In the genomic region with DNA sequence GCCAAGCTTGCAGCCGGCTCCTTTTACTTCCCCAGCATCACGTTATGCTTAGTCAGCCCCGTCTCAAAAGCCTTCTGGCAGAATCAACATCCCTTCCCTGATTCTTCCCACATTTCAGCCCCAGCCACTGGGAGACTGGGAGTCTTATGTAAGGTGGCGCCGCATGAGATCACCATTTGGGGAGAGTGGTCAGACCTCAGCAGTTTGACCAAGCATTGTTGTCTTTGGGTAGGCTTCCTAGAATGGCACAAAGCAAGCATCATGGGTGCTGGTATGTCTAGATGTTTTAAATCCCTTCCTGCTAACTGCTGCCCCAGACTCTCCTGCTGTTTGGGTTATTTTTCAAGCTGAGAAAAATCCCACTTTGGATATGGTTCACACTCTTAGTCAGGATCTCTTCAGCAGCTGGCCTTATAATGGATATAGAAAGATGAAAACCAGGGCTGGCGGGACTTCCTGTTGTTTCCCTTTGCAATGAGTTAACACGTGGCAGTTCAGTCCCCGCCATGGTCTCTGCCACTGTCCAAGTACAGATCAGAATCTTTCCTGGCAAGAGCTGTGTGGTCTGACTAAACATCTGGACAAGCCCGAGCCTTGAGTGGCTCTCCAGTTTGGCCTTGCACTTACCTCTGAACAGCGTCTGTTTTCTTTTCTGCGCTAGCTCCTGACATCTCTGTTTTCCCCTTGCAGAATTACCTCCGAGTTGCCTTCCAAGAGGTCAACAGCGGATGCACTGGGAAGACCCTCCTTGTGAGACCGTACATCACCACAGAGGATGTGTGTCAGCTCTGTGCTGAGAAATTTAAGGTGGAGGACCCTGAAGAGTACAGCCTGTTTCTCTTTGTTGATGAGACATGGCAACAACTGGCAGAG, we compare ENCODE assay signal across 9 mouse cellular contexts. TPM values are rescaled to one million over a fixed set of nuclear protein-coding genes. Genes with fewer than 3 reads are reported as not detected.
DNase-seq lines count a peak whose midpoint lies in the region; ATAC-seq lines count a peak whose summit lies in the region.
"Had no signal": no experiment of that assay in that cellular context is flagged by ENCODE, and none has a peak within 500 bp of the region (broad histone marks: within the 10 kb centered on the region; RNA-seq: fewer than 3 reads in every experiment).

No protein-coding gene starts in this region.

- peak; percentile 39 to 81 for DNase-seq in left cerebral cortex, postnatal 25 days (ENCODE audit: low spot score in 2 of 2)
- no peak for DNase-seq in left cerebral cortex, postnatal 10 days (ENCODE audit: extremely low spot score in 1 of 2, low spot score in 2 of 2)
- no peak for DNase-seq in limb, embryonic 10.5 days (ENCODE audit: low spot score)
- DNase-seq in urinary bladder, adult 18-20 months (ENCODE audit: low spot score in 2 of 2): no peak
- DNase-seq in layer of hippocampus, adult 8-10 months (ENCODE audit: low spot score in 2 of 2): no peak

- H3K4me2 ChIP-seq in embryonic facial prominence, embryonic 12.5 days (replicated peaks): 0 out of 2 replicates have a peak overlapping the region, but pooled peaks have one; percentile 3
- no peak overlapping the region for H3K4me2 ChIP-seq in heart, embryonic 14.5 days (ENCODE audit: low read length)
- H3K4me2 ChIP-seq: liver, embryonic 15.5 days had no signal

- H3K36me3 ChIP-seq in embryonic facial prominence, embryonic 12.5 days: peaks cover 17% of the 10 kb centered on the region
- peaks cover 48% of the 10 kb centered on the region for H3K36me3 ChIP-seq in heart, embryonic 14.5 days (ENCODE audit: control insufficient read depth, insufficient read depth, low read length)
- H3K36me3 ChIP-seq in limb, embryonic 10.5 days: peaks cover 12% of the 10 kb centered on the region
- H3K36me3 ChIP-seq: liver, embryonic 15.5 days had no signal

- peaks cover 76% of the 10 kb centered on the region for H3K4me1 ChIP-seq in embryonic facial prominence, embryonic 12.5 days
- H3K4me1 ChIP-seq in heart, embryonic 14.5 days (ENCODE audit: control insufficient read depth in 2 of 2, insufficient read depth in 2 of 2, low read length in 2 of 2): peaks cover 31 to 43% of the 10 kb centered on the region in 2 experiments
- peaks cover 69% of the 10 kb centered on the region for H3K4me1 ChIP-seq in limb, embryonic 10.5 days

- H3K9me3 ChIP-seq in embryonic facial prominence, embryonic 12.5 days: no peaks in the 10 kb centered on the region
- no peaks in the 10 kb centered on the region for H3K9me3 ChIP-seq in heart, embryonic 14.5 days (ENCODE audit: control insufficient read depth, low read length)
- H3K9me3 ChIP-seq in limb, embryonic 10.5 days (replicated peaks): no peaks in the 10 kb centered on the region
- H3K9me3 ChIP-seq: liver, embryonic 15.5 days had no signal

- H3K27ac ChIP-seq in embryonic facial prominence, embryonic 12.5 days: peak overlapping the region; percentile 94
- H3K27ac ChIP-seq in heart, embryonic 14.5 days (replicated peaks in 1 of 2; ENCODE audit: control insufficient read depth in 1 of 2, insufficient read depth in 1 of 2, low read depth in 2 of 2, low read length in 2 of 2): peak overlapping the region; percentile 65 to 85
- peak overlapping the region; percentile 87 for H3K27ac ChIP-seq in limb, embryonic 10.5 days
- H3K27ac ChIP-seq: liver, embryonic 15.5 days had no signal

- intact Hi-C loops in left cerebral cortex, postnatal 25 days (cut with DNase I): loop anchor here (2.0 kb wide), 1 partner anchor 24 kb away; no protein-coding TSS in a partner anchor
- intact Hi-C loops in left cerebral cortex, postnatal 10 days (cut with DNase I): loop anchor here (5.0 kb wide), 1 partner anchor 188 kb away; no protein-coding TSS in a partner anchor

- WGBS in embryonic facial prominence, embryonic 12.5 days: 40% methylated on average over 14 of the region's 14 CpGs
- 50% methylated on average over 14 of the region's 14 CpGs for WGBS in heart, embryonic 14.5 days
- 62% methylated on average over 14 of the region's 14 CpGs for WGBS in limb, embryonic 10.5 days

- H3K27me3 ChIP-seq in embryonic facial prominence, embryonic 12.5 days: no peaks in the 10 kb centered on the region
- H3K27me3 ChIP-seq in heart, embryonic 14.5 days (ENCODE audit: control insufficient read depth, insufficient read depth, low read length): no peaks in the 10 kb centered on the region
- H3K27me3 ChIP-seq in limb, embryonic 10.5 days (ENCODE audit: low read depth, poor library complexity, severe bottlenecking): no peaks in the 10 kb centered on the region
- H3K27me3 ChIP-seq: liver, embryonic 15.5 days had no signal

- no peak for ATAC-seq in embryonic facial prominence, embryonic 12.5 days (ENCODE audit: insufficient number of reproducible peaks, insufficient read depth, low FRiP score, low TSS enrichment)
- no peak for ATAC-seq in heart, embryonic 14.5 days (ENCODE audit: insufficient number of reproducible peaks, insufficient read depth, low FRiP score, low read depth)
- no peak for ATAC-seq in megakaryocyte-erythroid progenitor cell, adult 5-6 weeks (replicated peaks; ENCODE audit: low FRiP score, low TSS enrichment, poor library complexity, severe bottlenecking)

- H3K4me3 ChIP-seq in embryonic facial prominence, embryonic 12.5 days: no peak overlapping the region
- no peak overlapping the region for H3K4me3 ChIP-seq in heart, embryonic 14.5 days (ENCODE audit: control insufficient read depth in 1 of 2, insufficient read depth in 1 of 2, low read depth in 1 of 2, low read length in 2 of 2)
- H3K4me3 ChIP-seq in limb, embryonic 10.5 days: no peak overlapping the region
- H3K4me3 ChIP-seq: liver, embryonic 15.5 days had no signal

- H3K9ac ChIP-seq in embryonic facial prominence, embryonic 12.5 days: no peak overlapping the region
- no peak overlapping the region for H3K9ac ChIP-seq in heart, embryonic 14.5 days (ENCODE audit: low read length)
- H3K9ac ChIP-seq: liver, embryonic 15.5 days had no signal

RNA-seq across cellular contexts. Expression of a gene that starts 16.8 kb away (rescaled TPM):
- total RNA-seq in left cerebral cortex, postnatal 25 days (2021): 10 to 100 TPM; 75.0 to 82.0 TPM
- total RNA-seq in left cerebral cortex, postnatal 10 days (2021): 10 to 100 TPM; 77.9 to 81.4 TPM
- 152 and 156 TPM in 2 replicates for polyA plus RNA-seq in embryonic facial prominence, embryonic 12.5 days (2016; fragmentation: Nextera tagmentation; extraction: Ambion mirVana)
- polyA plus RNA-seq in heart, embryonic 14.5 days (2014; fragmentation: Nextera tagmentation; extraction: Ambion mirVana): 198 and 210 TPM in 2 replicates
- 152 and 153 TPM in 2 replicates for polyA plus RNA-seq in limb, embryonic 10.5 days (2016; fragmentation: Nextera tagmentation; extraction: Ambion mirVana)
- 60.2 and 63.9 TPM in 2 replicates for total RNA-seq in megakaryocyte-erythroid progenitor cell, adult 5-6 weeks (2014; fragmentation: Nextera tagmentation)
- total RNA-seq in megakaryocyte-erythroid progenitor cell, adult 5-6 weeks (2017): 55.0 and 65.7 TPM in 2 replicates
- 10 to 100 TPM; 67.6 to 70.7 (median 69.0) TPM for total RNA-seq in layer of hippocampus, adult 8-10 months (2022)

RNA-seq across cellular contexts. Expression of a gene that starts 49.4 kb away (rescaled TPM):
- total RNA-seq in left cerebral cortex, postnatal 25 days (2021): 1 to 10 TPM; 3.2 to 4.1 TPM
- total RNA-seq in left cerebral cortex, postnatal 10 days (2021): 1 to 10 TPM; 3.8 to 3.9 TPM
- polyA plus RNA-seq in embryonic facial prominence, embryonic 12.5 days (2016; fragmentation: Nextera tagmentation; extraction: Ambion mirVana): 0.69 and 0.88 TPM in 2 replicates
- polyA plus RNA-seq in heart, embryonic 14.5 days (2014; fragmentation: Nextera tagmentation; extraction: Ambion mirVana): 0.46 and 0.51 TPM in 2 replicates
- polyA plus RNA-seq in limb, embryonic 10.5 days (2016; fragmentation: Nextera tagmentation; extraction: Ambion mirVana): 0.28 and 0.88 TPM in 2 replicates
- not detected in 2 replicates for total RNA-seq in megakaryocyte-erythroid progenitor cell, adult 5-6 weeks (2014; fragmentation: Nextera tagmentation)
- total RNA-seq in megakaryocyte-erythroid progenitor cell, adult 5-6 weeks (2017): not detected in 2 replicates
- total RNA-seq in layer of hippocampus, adult 8-10 months (2022): 1 to 10 TPM; 2.3 to 4.4 (median 3.5) TPM
- polyA plus RNA-seq: liver, embryonic 15.5 days had no signal

RNA-seq across cellular contexts. Expression of a gene that starts 49.7 kb away (rescaled TPM):
- 10 to 100 TPM; 19.5 to 20.2 TPM for total RNA-seq in left cerebral cortex, postnatal 25 days (2021)
- total RNA-seq in left cerebral cortex, postnatal 10 days (2021): 10 to 100 TPM; 15.9 to 19.2 TPM
- 35.4 and 41.1 TPM in 2 replicates for polyA plus RNA-seq in embryonic facial prominence, embryonic 12.5 days (2016; fragmentation: Nextera tagmentation; extraction: Ambion mirVana)
- 17.3 and 17.7 TPM in 2 replicates for polyA plus RNA-seq in heart, embryonic 14.5 days (2014; fragmentation: Nextera tagmentation; extraction: Ambion mirVana)
- 33.6 and 38.9 TPM in 2 replicates for polyA plus RNA-seq in limb, embryonic 10.5 days (2016; fragmentation: Nextera tagmentation; extraction: Ambion mirVana)
- 27.6 and 33.1 TPM in 2 replicates for total RNA-seq in megakaryocyte-erythroid progenitor cell, adult 5-6 weeks (2014; fragmentation: Nextera tagmentation)
- total RNA-seq in megakaryocyte-erythroid progenitor cell, adult 5-6 weeks (2017): 86.4 and 91.4 TPM in 2 replicates
- total RNA-seq in layer of hippocampus, adult 8-10 months (2022): 10 to 100 TPM; 18.8 to 19.9 (median 19.3) TPM

Comparison
In these comparisons a context has a peak if more than half of its experiments do, and no peak if none do; other contexts are left out.
1. DNase-seq: peak in left cerebral cortex, postnatal 25 days (2 of 2); none in left cerebral cortex, postnatal 10 days (0 of 2), limb, embryonic 10.5 days (single experiment), urinary bladder, adult 18-20 months (0 of 2) and layer of hippocampus, adult 8-10 months (0 of 2).
2. Peak in every context shown above with its lines, with median percentiles within 50 percentile points of each other: H3K27ac ChIP-seq.